Comparison of ENCODE assay signal across 29 mouse cellular contexts in the genomic region with DNA sequence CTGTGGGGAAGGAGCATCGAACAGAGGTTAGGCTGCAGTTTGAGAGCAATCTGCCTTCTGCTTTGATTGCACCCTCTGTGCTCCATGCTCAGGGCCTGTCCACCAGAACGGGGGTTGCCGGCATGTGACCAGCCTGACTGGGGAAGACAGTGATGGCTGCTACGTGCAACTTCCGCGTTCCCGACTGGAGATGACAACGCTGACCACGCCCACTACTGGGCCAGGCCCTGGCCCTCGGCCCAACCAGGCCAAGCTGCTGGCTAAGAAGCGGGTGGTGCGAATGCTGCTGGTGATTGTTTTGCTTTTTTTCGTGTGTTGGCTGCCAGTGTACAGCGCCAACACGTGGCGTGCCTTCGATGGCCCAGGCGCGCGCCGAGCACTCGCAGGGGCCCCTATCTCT. TPM values are rescaled to one million over a fixed set of nuclear protein-coding genes. Genes with fewer than 3 reads are reported as not detected.
A peak's percentile ranks its signal among the peaks of the same experiment; 100 is the strongest.
DNase-seq lines count a peak whose midpoint lies in the region; ATAC-seq and TF ChIP-seq lines count a peak whose summit lies in the region.
"Had no signal": no experiment of that assay in that cellular context is flagged by ENCODE, and none has a peak within 500 bp of the region (broad histone marks: within the 10 kb centered on the region; RNA-seq: fewer than 3 reads in every experiment).

No protein-coding gene starts in this region.

- H3K27ac ChIP-seq in limb, embryonic 11.5 days (replicated peaks; ENCODE audit: low read depth, low read length), result no peak overlapping the region
- no peak overlapping the region for H3K27ac ChIP-seq in limb, embryonic 10.5 days
- no peak overlapping the region for H3K27ac ChIP-seq in testis, adult 2 months (ENCODE audit: control insufficient read depth, insufficient read depth, low read depth, low read length)
- H3K27ac ChIP-seq: forebrain, embryonic 15.5 days; heart, embryonic 15.5 days; hindbrain, embryonic 12.5 days; intestine, embryonic 15.5 days; liver, embryonic 13.5 days; macrophage had no signal

- H3K4me1 ChIP-seq in limb, embryonic 11.5 days (ENCODE audit: control insufficient read depth, insufficient read depth, low read length), result no peaks in the 10 kb centered on the region
- H3K4me1 ChIP-seq in limb, embryonic 10.5 days, result no peaks in the 10 kb centered on the region
- peaks cover 8% of the 10 kb centered on the region for H3K4me1 ChIP-seq in testis, adult 2 months (ENCODE audit: control insufficient read depth, insufficient read depth, low read length)
- H3K4me1 ChIP-seq: forebrain, embryonic 15.5 days; hindbrain, embryonic 12.5 days; intestine, embryonic 15.5 days; liver, embryonic 13.5 days had no signal

- H3K27me3 ChIP-seq in limb, embryonic 11.5 days (ENCODE audit: control insufficient read depth, insufficient read depth, low read length), result no peaks in the 10 kb centered on the region
- H3K27me3 ChIP-seq in limb, embryonic 10.5 days (ENCODE audit: low read depth, poor library complexity, severe bottlenecking), result no peaks in the 10 kb centered on the region; the same call in 1 of the 2 replicates
- no peaks in the 10 kb centered on the region for H3K27me3 ChIP-seq in testis, adult 2 months (ENCODE audit: control insufficient read depth, insufficient read depth, low read length)
- H3K27me3 ChIP-seq: forebrain, embryonic 15.5 days; hindbrain, embryonic 12.5 days; intestine, embryonic 15.5 days; liver, embryonic 13.5 days had no signal

- TF ChIP-seq POLR2A in testis, adult 2 months (IDR thresholded peaks at IDR 0.05; ENCODE audit: control insufficient read depth, low read depth, low read length), result no peak

- no peak overlapping the region for H3K9ac ChIP-seq in limb, embryonic 11.5 days (ENCODE audit: low read length)
- H3K9ac ChIP-seq: forebrain, embryonic 15.5 days; heart, embryonic 15.5 days; hindbrain, embryonic 12.5 days; intestine, embryonic 15.5 days; liver, embryonic 13.5 days had no signal

- H3K9me3 ChIP-seq in limb, embryonic 11.5 days (ENCODE audit: control insufficient read depth, low read length), result no peaks in the 10 kb centered on the region
- no peaks in the 10 kb centered on the region for H3K9me3 ChIP-seq in limb, embryonic 10.5 days (replicated peaks)
- H3K9me3 ChIP-seq: forebrain, embryonic 15.5 days; heart, embryonic 15.5 days; hindbrain, embryonic 12.5 days; intestine, embryonic 15.5 days had no signal

- H3K4me3 ChIP-seq in limb, embryonic 11.5 days (ENCODE audit: low read depth, low read length), result no peak overlapping the region
- no peak overlapping the region for H3K4me3 ChIP-seq in limb, embryonic 10.5 days
- H3K4me3 ChIP-seq in testis, adult 2 months (ENCODE audit: control insufficient read depth, low read depth, low read length), result peak overlapping the region; percentile 62
- H3K4me3 ChIP-seq: erythroblast, embryonic 14.5 days; forebrain, embryonic 15.5 days; heart, embryonic 15.5 days; hindbrain, embryonic 12.5 days; intestine, embryonic 15.5 days; liver, embryonic 13.5 days had no signal

- 81% methylated on average over 22 of the region's 22 CpGs for WGBS in limb, embryonic 11.5 days
- 83% methylated on average over 22 of the region's 22 CpGs for WGBS in limb, embryonic 10.5 days

- intact Hi-C loops in left cerebral cortex, postnatal 4 days (cut with DNase I), result no loop called here

- H3K4me2 ChIP-seq in limb, embryonic 11.5 days (ENCODE audit: low read depth, severe bottlenecking), result no peak overlapping the region
- H3K4me2 ChIP-seq: forebrain, embryonic 15.5 days; heart, embryonic 15.5 days; hindbrain, embryonic 12.5 days; intestine, embryonic 15.5 days; liver, embryonic 13.5 days; midbrain, embryonic 11.5 days had no signal

- TF ChIP-seq CTCF in testis, adult 2 months (IDR thresholded peaks at IDR 0.05; ENCODE audit: control insufficient read depth, insufficient read depth, insufficient replicate concordance, low read depth, low read length), result no peak; the same call in 1 of the 2 replicates

- ATAC-seq in limb, embryonic 11.5 days (ENCODE audit: insufficient number of reproducible peaks, low FRiP score, low TSS enrichment, low read depth), result peak; percentile 32; the same call in 1 of the 2 replicates
- ATAC-seq: forebrain, embryonic 15.5 days; intestine, embryonic 15.5 days had no signal

- H3K36me3 ChIP-seq in limb, embryonic 11.5 days (ENCODE audit: control insufficient read depth, insufficient read depth, low read length), result no peaks in the 10 kb centered on the region
- no peaks in the 10 kb centered on the region for H3K36me3 ChIP-seq in limb, embryonic 10.5 days
- H3K36me3 ChIP-seq in testis, adult 2 months (ENCODE audit: control insufficient read depth, insufficient read depth, low read length), result no peaks in the 10 kb centered on the region
- H3K36me3 ChIP-seq: forebrain, embryonic 15.5 days; heart, embryonic 15.5 days; hindbrain, embryonic 12.5 days; intestine, embryonic 15.5 days; liver, embryonic 13.5 days had no signal

- peak; percentile 85 for DNase-seq in heart, adult 11 months
- DNase-seq in heart, adult 18-20 months, result no peak
- DNase-seq in limb, embryonic 11.5 days (ENCODE audit: low spot score), result no peak
- DNase-seq in limb, embryonic 10.5 days (ENCODE audit: low spot score), result no peak
- no peak for DNase-seq in testis, postnatal 14 days (ENCODE audit: low spot score)
- no peak for DNase-seq in left cerebral cortex, postnatal 4 days
- DNase-seq: adrenal gland, adult 8-10 months; cerebellum, adult 8-10 months; gastrocnemius, postnatal 36 days; kidney, adult 9 months; kidney, postnatal 25 days; liver, embryonic 13.5 days; retina, postnatal 1 day; thymus, postnatal 25 days had no signal

RNA-seq across cellular contexts. Expression of gene Cckbr, which starts 9.3 kb away (rescaled TPM):
- total RNA-seq in heart, adult 18-20 months (2021), result not detected
- not detected in 2 replicates for polyA plus RNA-seq in limb, embryonic 11.5 days (2014; fragmentation: Nextera tagmentation; extraction: Ambion mirVana)
- 0.05 TPM in 2 replicates for polyA plus RNA-seq in limb, embryonic 10.5 days (2016; fragmentation: Nextera tagmentation; extraction: Ambion mirVana)
- polyA plus RNA-seq in testis, adult 2 months (2012; rRNA removed), result 0.07 and 0.12 TPM in 2 replicates
- 1 to 10 TPM; 4.2 to 6.1 TPM for total RNA-seq in left cerebral cortex, postnatal 4 days (2021)
- total RNA-seq: gastrocnemius, postnatal 36 days; monocyte, adult 5-6 weeks had no signal
- polyA plus RNA-seq: erythroblast, embryonic 14.5 days; heart, embryonic 15.5 days; liver, embryonic 13.5 days; macrophage; neural tube, embryonic 11.5 days had no signal

RNA-seq across cellular contexts. Expression of gene Cnga4, which starts 30.4 kb away (rescaled TPM):
- not detected for total RNA-seq in heart, adult 18-20 months (2021)
- not detected in 2 replicates for polyA plus RNA-seq in limb, embryonic 11.5 days (2014; fragmentation: Nextera tagmentation; extraction: Ambion mirVana)
- polyA plus RNA-seq in limb, embryonic 10.5 days (2016; fragmentation: Nextera tagmentation; extraction: Ambion mirVana), result 0.05 TPM in 1 of 2 replicates, not detected in the other
- 7.9 and 8.3 TPM in 2 replicates for polyA plus RNA-seq in testis, adult 2 months (2012; rRNA removed)
- total RNA-seq in left cerebral cortex, postnatal 4 days (2021), result under 1 TPM; 0.14 to 0.32 TPM
- total RNA-seq: adrenal gland, adult 8-10 months; gastrocnemius, postnatal 36 days; monocyte, adult 5-6 weeks had no signal
- polyA plus RNA-seq: embryonic facial prominence, embryonic 11.5 days; erythroblast, embryonic 14.5 days; heart, embryonic 15.5 days; intestine, embryonic 15.5 days; liver, embryonic 13.5 days; macrophage; midbrain, embryonic 11.5 days; neural tube, embryonic 11.5 days; stomach, embryonic 16.5 days had no signal

RNA-seq across cellular contexts. Expression of gene Fam160a2, which starts 34.9 kb away (rescaled TPM):
- total RNA-seq in heart, adult 18-20 months (2021), result 10 to 100 TPM; 15.5 to 16.1 TPM
- 36.6 and 37.3 TPM in 2 replicates for polyA plus RNA-seq in limb, embryonic 11.5 days (2014; fragmentation: Nextera tagmentation; extraction: Ambion mirVana)
- polyA plus RNA-seq in limb, embryonic 10.5 days (2016; fragmentation: Nextera tagmentation; extraction: Ambion mirVana), result 45.9 and 47.0 TPM in 2 replicates
- 73.7 and 76.9 TPM in 2 replicates for polyA plus RNA-seq in testis, adult 2 months (2012; rRNA removed)
- total RNA-seq in left cerebral cortex, postnatal 4 days (2021), result 10 to 100 TPM; 49.9 to 56.6 TPM

RNA-seq across cellular contexts. Expression of gene Cavin3, which starts 47.3 kb away (rescaled TPM):
- 10 to 100 TPM; 20.0 to 20.7 TPM for total RNA-seq in heart, adult 18-20 months (2021)
- 21.0 and 21.1 TPM in 2 replicates for polyA plus RNA-seq in limb, embryonic 11.5 days (2014; fragmentation: Nextera tagmentation; extraction: Ambion mirVana)
- polyA plus RNA-seq in limb, embryonic 10.5 days (2016; fragmentation: Nextera tagmentation; extraction: Ambion mirVana), result 20.4 and 21.6 TPM in 2 replicates
- polyA plus RNA-seq in testis, adult 2 months (2012; rRNA removed), result 2.0 and 4.9 TPM in 2 replicates
- 10 to 100 TPM; 11.7 to 13.8 TPM for total RNA-seq in left cerebral cortex, postnatal 4 days (2021)
- total RNA-seq: monocyte, adult 5-6 weeks had no signal
- polyA plus RNA-seq: macrophage had no signal

RNA-seq across cellular contexts. Expression of gene Gm5901, which starts 60.0 kb away (rescaled TPM):
- not detected for total RNA-seq in heart, adult 18-20 months (2021)
- not detected in 2 replicates for polyA plus RNA-seq in limb, embryonic 11.5 days (2014; fragmentation: Nextera tagmentation; extraction: Ambion mirVana)
- polyA plus RNA-seq in limb, embryonic 10.5 days (2016; fragmentation: Nextera tagmentation; extraction: Ambion mirVana), result not detected in 2 replicates
- polyA plus RNA-seq in testis, adult 2 months (2012; rRNA removed), result 188 and 217 TPM in 2 replicates
- total RNA-seq in left cerebral cortex, postnatal 4 days (2021), result not detected
- total RNA-seq: adrenal gland, adult 8-10 months; gastrocnemius, postnatal 36 days; layer of hippocampus, adult 8-10 months; left cerebral cortex, adult 18-20 months; left cerebral cortex, postnatal 36 days; monocyte, adult 5-6 weeks had no signal
- polyA plus RNA-seq: embryonic facial prominence, embryonic 11.5 days; erythroblast, embryonic 14.5 days; forebrain, embryonic 15.5 days; heart, embryonic 15.5 days; hindbrain, embryonic 12.5 days; intestine, embryonic 15.5 days; liver, embryonic 13.5 days; macrophage; midbrain, embryonic 11.5 days; neural tube, embryonic 11.5 days; stomach, embryonic 16.5 days had no signal
